Mouse (Mus musculus): ENCODE results near the gene Id3.

GRCm38 (mm10) chr4:136112344-136112743 lies 31.0 kb upstream of the Id3 start:
- TF ChIP-seq CTCF (conservative IDR thresholded peaks at IDR 0.05 in 1 of 2, IDR thresholded peaks at IDR 0.05 in 1 of 2; ENCODE audit: low read depth in 2 of 2, low read length in 2 of 2) (no peak), EP300 (IDR thresholded peaks at IDR 0.05; ENCODE audit: low read length) (no peak), UBTF (IDR thresholded peaks at IDR 0.05; ENCODE audit: low read depth, low read length) (no peak), TBP (conservative IDR thresholded peaks at IDR 0.05; ENCODE audit: low read depth, low read length) (no peak), JUND (conservative IDR thresholded peaks at IDR 0.05; ENCODE audit: low read depth, low read length) (no peak)

Measured in CH12.LX (cell line).